Mouse (Mus musculus) embryo, embryonic 11.5 days (tissue): ENCODE measurements around the gene Dync2h1.
"Not testable (repeated sequence)": the region's sequence is repeated elsewhere in the genome, so short reads cannot be mapped to it uniquely, and the experiment has no call there.

Experiments used
- DNase-seq: peaks from one replicate; pipeline ENCODE4 v3.0.0-alpha.2; 2012; ENCODE audit warnings: low read depth, low spot score

The Dync2h1 gene

DNA sequence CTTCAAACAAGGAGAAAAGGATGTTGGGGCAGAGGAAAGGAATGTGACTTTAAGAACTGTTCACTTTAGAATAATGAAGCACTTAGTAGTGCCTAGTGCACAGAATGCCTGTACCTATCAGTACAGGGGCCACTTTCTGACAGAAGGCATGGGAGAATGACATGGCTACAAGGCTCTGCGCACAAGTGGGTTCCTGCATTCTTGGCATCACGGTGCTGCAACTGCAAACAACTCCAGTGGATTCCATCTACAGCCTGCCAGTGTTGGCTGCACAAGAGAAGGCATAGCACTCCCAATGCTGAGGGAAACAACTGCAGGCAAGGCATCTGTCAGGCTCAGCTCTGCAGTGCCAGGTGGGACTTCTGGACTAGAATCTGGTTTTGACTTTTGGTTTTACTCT, 151.7 kb downstream of the Dync2h1 start:
- DNase-seq = no peak

DNA sequence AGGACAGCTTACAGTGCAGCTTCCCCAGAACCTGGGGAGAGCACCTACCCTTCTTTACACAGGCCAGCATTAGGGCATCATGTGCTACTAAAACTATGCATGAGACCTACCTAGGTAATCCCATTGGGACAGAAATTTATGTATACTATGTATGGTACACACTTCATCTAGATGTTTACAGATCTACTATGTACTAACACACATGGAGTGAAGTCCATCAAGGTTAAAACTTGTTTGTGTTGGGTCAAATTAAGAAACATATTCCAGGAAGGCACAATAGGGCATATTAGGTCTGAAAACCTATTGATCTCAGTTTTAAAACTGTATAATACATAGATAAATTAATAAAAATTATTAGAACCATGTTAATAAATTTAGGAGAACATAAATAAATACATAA, 168.6 kb downstream of the Dync2h1 start:
- DNase-seq = no peak

DNA sequence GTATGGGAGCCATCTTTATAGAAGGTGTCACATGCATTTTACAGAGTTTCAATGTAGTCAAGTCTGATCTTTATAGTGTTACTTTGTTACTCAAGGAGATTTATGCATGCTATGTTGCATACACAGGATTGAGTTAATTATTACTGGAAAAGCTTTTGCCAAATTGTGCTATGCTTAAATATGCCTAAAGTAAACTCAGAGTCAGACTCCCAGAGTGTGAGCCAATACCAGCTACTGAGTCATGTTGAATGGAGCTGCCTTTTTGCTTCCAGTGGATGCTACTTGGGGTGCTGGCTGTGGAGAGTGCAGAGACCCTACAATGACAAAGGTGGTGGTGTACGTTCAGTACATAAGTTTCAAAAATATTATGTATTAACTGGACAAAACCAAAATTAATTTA, 169.5 kb downstream of the Dync2h1 start:
- DNase-seq = no peak

- DNase-seq = no peak
Observed at GRCm38 (mm10) chr9:7009785-7010184, 174.5 kb downstream of the Dync2h1 start.

GRCm38 (mm10) chr9:6994865-6995264, 189.4 kb downstream of the Dync2h1 start:
- DNase-seq = no peak

- no peak for DNase-seq
Observed at GRCm38 (mm10) chr9:6994275-6994674, 190.0 kb downstream of the Dync2h1 start.

- no peak for DNase-seq
Observed at GRCm38 (mm10) chr9:6988893-6989685, 195.2 kb downstream of the Dync2h1 start.

GRCm38 (mm10) chr9:6986161-6986560, 198.1 kb downstream of the Dync2h1 start:
- DNase-seq = no peak

DNA sequence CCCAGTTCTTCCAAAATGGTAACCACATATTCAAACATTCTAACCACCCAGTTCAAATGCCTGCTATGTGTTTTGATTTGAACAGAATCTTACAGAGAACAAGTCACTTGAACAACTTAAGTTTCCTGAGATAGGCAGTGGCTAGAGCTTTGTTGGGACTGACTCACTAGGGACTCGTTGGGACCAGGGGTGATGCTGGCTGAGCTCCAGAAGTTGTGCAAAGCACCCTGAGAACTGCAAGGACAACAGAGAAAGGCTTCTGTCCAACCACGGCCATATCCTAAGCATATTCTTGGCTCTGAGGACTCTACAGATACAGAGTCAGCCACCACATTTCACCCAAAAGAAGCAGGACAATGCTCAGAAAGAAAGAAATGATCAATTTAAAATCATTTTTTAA, 215.1 kb downstream of the Dync2h1 start:
- no peak for DNase-seq

DNA sequence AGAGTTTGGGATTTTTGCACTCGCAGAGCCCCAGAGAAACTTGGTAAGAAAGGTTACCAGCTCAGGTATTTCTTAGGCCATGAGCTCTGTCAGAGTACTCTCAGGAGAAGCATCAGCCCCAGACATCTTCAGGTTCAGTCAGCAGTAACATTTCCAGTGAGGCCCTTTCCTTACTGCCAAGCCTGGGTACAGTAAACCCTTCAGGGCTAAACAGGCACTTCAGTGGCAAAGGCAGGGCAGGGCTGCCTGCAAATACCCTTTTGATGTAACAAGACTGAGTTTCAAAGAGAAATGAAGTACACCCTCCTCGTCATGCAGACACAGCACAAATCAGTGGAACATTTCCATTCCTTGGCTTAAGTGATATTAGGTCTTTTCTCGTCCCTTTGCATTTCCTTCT, 219.2 kb downstream of the Dync2h1 start:
- no peak for DNase-seq

DNA sequence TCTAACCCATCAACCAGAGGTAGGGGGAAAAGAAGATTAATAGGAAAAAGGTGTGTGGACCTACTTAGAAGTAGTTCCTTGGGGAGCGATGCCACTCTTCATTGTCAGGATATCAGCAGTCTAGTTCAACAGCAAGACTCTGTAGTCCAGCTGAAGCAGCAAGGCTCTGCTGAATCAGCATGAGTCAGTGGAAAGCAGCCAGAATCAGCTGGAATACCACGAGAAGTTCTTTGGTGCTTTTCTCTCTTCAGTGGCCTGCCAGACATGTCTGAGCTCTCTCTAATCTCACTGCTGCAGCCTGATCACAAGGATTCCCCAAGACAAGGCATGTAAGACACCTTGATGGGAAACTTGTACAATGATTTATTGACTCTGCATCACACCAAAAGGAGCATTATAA, 225.9 kb downstream of the Dync2h1 start:
- no peak for DNase-seq

- no peak for DNase-seq
Observed at GRCm38 (mm10) chr9:6927399-6928035, 256.7 kb downstream of the Dync2h1 start.

GRCm38 (mm10) chr9:6913471-6913870, 270.8 kb downstream of the Dync2h1 start:
- no peak for DNase-seq

DNA sequence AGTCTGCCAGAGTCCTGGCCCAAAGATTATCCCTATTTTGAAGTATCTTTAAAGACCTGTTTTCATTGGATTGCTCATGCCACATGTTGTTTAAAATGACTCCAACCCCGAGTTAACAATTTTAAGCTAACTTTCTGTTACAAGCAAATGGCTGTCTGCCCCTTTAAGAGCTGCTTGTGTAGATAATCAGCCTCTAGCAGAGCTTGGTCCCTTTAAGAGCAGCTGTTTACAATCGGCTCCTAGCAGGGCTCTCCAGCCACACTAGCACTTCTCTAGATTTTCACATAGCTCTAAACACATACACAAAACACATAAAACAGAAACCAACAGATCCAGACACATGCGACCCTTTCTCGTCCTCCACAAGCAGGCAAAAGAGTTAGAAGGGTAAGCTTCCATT, 273.7 kb downstream of the Dync2h1 start:
- DNase-seq = not testable (repeated sequence)

DNA sequence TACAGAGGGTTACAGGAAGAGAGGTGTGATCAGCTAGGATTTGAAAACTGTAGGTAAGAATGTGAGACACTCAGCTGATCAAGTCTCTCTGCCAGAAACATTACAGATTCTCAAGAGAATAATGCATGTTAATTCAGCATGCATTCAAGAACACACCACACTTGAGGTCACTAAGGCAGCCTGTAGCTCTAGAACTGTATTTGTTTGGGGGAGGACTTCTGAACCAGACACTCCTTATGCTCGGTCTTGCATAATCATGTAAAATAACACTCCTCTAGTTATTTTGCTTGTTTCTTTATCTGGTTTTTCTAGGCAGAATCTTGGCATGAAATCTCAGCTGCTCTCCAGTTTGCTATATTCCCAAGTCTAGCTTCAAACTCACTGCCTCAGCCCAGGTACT, 282.6 kb downstream of the Dync2h1 start:
- DNase-seq = no peak

DNA sequence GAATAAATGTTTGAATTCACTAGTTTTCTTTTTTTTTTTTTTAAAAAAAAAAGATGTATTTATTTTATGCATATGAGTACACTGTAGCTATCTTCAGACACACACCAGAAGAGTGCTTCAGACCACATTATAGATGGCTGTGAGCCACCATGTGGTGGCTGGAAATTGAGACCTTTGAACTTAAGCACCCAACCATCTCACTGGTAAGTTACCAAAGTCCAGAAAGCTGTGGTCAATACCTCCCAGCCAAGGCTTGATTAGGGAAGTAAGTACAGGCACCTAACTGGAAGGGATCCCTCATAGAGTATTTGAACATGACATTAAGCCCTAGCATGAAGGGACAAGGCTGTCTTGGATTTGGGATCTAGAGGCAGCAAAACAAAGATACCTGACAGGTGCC, 292.9 kb downstream of the Dync2h1 start:
- no peak for DNase-seq

- no peak for DNase-seq
Observed at GRCm38 (mm10) chr9:6881187-6881984, 302.9 kb downstream of the Dync2h1 start.
